Mouse (Mus musculus): ENCODE measurements around the gene Ankrd44.

DNA sequence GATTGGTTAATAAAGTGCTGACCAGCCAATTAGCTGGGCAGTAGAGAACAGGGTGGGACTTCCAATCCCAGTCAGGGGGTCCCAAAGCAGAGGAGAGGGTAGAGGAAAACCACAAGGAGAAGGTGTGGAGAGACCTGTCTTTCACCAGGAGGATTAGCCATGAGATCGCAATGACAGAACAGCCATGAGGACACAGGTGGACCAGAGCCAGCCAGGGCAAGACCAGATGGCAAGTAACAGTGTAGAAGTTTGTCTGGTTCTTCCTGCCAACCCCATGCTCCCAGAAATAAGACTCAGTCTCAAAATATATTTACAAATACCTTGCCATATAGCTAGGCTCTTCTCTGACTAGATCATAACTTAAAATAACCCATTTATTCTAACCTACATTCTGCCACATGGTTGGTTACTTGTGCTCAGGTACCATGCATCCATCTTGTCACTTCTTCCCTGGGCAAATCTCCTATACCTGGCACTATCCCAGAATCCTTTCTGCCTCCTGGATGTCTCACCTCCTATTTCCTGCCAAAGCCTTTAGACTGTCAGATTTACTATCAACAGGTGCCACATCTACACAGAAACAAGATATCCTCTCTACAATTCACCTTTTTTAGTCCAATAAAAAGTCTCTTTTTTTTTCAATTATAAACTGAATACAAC is 6.4 kb upstream of the Ankrd44 start:
- TF ChIP-seq POLR2A (IDR thresholded peaks at IDR 0.05; ENCODE audit: insufficient read depth, low read length), result no peak
- no peak for TF ChIP-seq EP300 (IDR thresholded peaks at IDR 0.05; ENCODE audit: insufficient read depth, low read depth, low read length)

All from ES-Bruce4 (cell line).